Comparison of ENCODE assay signal across 23 mouse cellular contexts in genomic region chr2:150885814-150886213, GRCm38 (mm10). TPM values are rescaled to one million over a fixed set of nuclear protein-coding genes. Genes with fewer than 3 reads are reported as not detected.
DNase-seq lines count a peak whose midpoint lies in the region; ATAC-seq and TF ChIP-seq lines count a peak whose summit lies in the region.
"Had no signal": no experiment of that assay in that cellular context is flagged by ENCODE, and none has a peak within 500 bp of the region (broad histone marks: within the 10 kb centered on the region; RNA-seq: fewer than 3 reads in every experiment).

No protein-coding gene starts in this region.

- H3K79me2 ChIP-seq in CH12.LX (replicated peaks; ENCODE audit: control insufficient read depth, extremely low read depth, insufficient read depth, poor library complexity, severe bottlenecking) = no peaks in the 10 kb centered on the region; the same call in 1 of the 2 replicates

- H3K4me1 ChIP-seq in limb, embryonic 11.5 days (ENCODE audit: control insufficient read depth, insufficient read depth, low read length) = no peaks in the 10 kb centered on the region
- no peaks in the 10 kb centered on the region for H3K4me1 ChIP-seq in limb, embryonic 10.5 days
- H3K4me1 ChIP-seq in lung, embryonic 16.5 days (replicated peaks; ENCODE audit: control insufficient read depth, insufficient read depth, low read length) = 0 out of 2 replicates have a peak, but pooled peaks cover 2% of the 10 kb centered on the region
- H3K4me1 ChIP-seq in CH12.LX (ENCODE audit: control insufficient read depth in 1 of 2, insufficient read depth in 2 of 2) = 0 out of 4 replicates have a peak, but pooled peaks cover 0 to 5% of the 10 kb centered on the region in 2 experiments
- H3K4me1 ChIP-seq in G1E (ENCODE audit: insufficient read depth, low read depth, low read length) = no peaks in the 10 kb centered on the region; the same call in 1 of the 2 replicates
- H3K4me1 ChIP-seq in forebrain, embryonic 16.5 days (replicated peaks; ENCODE audit: control insufficient read depth, insufficient read depth, low read length) = no peaks in the 10 kb centered on the region
- H3K4me1 ChIP-seq: embryonic facial prominence, embryonic 12.5 days; embryonic facial prominence, embryonic 15.5 days; hindbrain, embryonic 12.5 days; hindbrain, embryonic 15.5 days had no signal

- no peak for ATAC-seq in limb, embryonic 11.5 days (ENCODE audit: insufficient number of reproducible peaks, low FRiP score, low TSS enrichment, low read depth)
- ATAC-seq in lung, embryonic 16.5 days (ENCODE audit: low read depth) = peak; percentile 88
- 0 out of 2 replicates have a peak, but pooled peaks have one; percentile 22 for ATAC-seq in G1E (ENCODE audit: extremely low read depth, insufficient number of reproducible peaks, low FRiP score, poor library complexity, severe bottlenecking)
- ATAC-seq in forebrain, embryonic 16.5 days = no peak
- ATAC-seq: forebrain, embryonic 14.5 days had no signal

- 89% methylated on average over 1 of the region's 1 CpGs for WGBS in limb, embryonic 11.5 days
- 88% methylated on average over 1 of the region's 1 CpGs for WGBS in limb, embryonic 10.5 days
- WGBS in lung, embryonic 16.5 days = 50% methylated on average over 1 of the region's 1 CpGs
- 90% methylated on average over 1 of the region's 1 CpGs for WGBS in forebrain, embryonic 16.5 days

- no peaks in the 10 kb centered on the region for H3K36me3 ChIP-seq in limb, embryonic 11.5 days (ENCODE audit: control insufficient read depth, insufficient read depth, low read length)
- peaks cover 14% of the 10 kb centered on the region; the same call in 1 of the 2 replicates for H3K36me3 ChIP-seq in limb, embryonic 10.5 days
- H3K36me3 ChIP-seq in lung, embryonic 16.5 days (ENCODE audit: control insufficient read depth, insufficient read depth, low read length) = no peaks in the 10 kb centered on the region
- H3K36me3 ChIP-seq in CH12.LX (replicated peaks in 1 of 2; ENCODE audit: control insufficient read depth in 1 of 2, insufficient read depth in 1 of 2, low read length in 1 of 2) (peaks cover 0 to 40% of the 10 kb centered on the region in 2 experiments), G1E (replicated peaks) (peaks cover 32% of the 10 kb centered on the region)
- H3K36me3 ChIP-seq in forebrain, embryonic 16.5 days (ENCODE audit: control insufficient read depth, insufficient read depth) = no peaks in the 10 kb centered on the region
- H3K36me3 ChIP-seq: embryonic facial prominence, embryonic 12.5 days; embryonic facial prominence, embryonic 15.5 days; heart, embryonic 10.5 days; hindbrain, embryonic 12.5 days; hindbrain, embryonic 15.5 days had no signal

- no peak for TF ChIP-seq RAD21 in CH12.LX (IDR thresholded peaks at IDR 0.05; ENCODE audit: low read depth, low read length)

- no peak overlapping the region for H3K9ac ChIP-seq in limb, embryonic 11.5 days (ENCODE audit: low read length)
- no peak overlapping the region for H3K9ac ChIP-seq in lung, embryonic 16.5 days (ENCODE audit: low read length)
- H3K9ac ChIP-seq in CH12.LX (ENCODE audit: insufficient read depth, low read depth) = no peak overlapping the region
- H3K9ac ChIP-seq in forebrain, embryonic 16.5 days (replicated peaks; ENCODE audit: low read depth, low read length) = no peak overlapping the region
- H3K9ac ChIP-seq: embryonic facial prominence, embryonic 12.5 days; embryonic facial prominence, embryonic 15.5 days; hindbrain, embryonic 12.5 days; hindbrain, embryonic 15.5 days had no signal

- no peak for TF ChIP-seq EP300 in CH12.LX (IDR thresholded peaks at IDR 0.05; ENCODE audit: low read length)

- TF ChIP-seq CTCF in CH12.LX (conservative IDR thresholded peaks at IDR 0.05 in 1 of 2, IDR thresholded peaks at IDR 0.05 in 1 of 2; ENCODE audit: low read depth in 2 of 2, low read length in 2 of 2) (no peak), G1E (IDR thresholded peaks at IDR 0.05; ENCODE audit: low read depth, low read length) (no peak)

- H3K27me3 ChIP-seq in limb, embryonic 11.5 days (ENCODE audit: control insufficient read depth, insufficient read depth, low read length) = no peaks in the 10 kb centered on the region
- H3K27me3 ChIP-seq in limb, embryonic 10.5 days (ENCODE audit: low read depth, poor library complexity, severe bottlenecking) = no peaks in the 10 kb centered on the region
- H3K27me3 ChIP-seq in lung, embryonic 16.5 days (ENCODE audit: control insufficient read depth, insufficient read depth, low read depth, low read length) = no peaks in the 10 kb centered on the region
- H3K27me3 ChIP-seq in CH12.LX (replicated peaks) = no peaks in the 10 kb centered on the region
- H3K27me3 ChIP-seq in G1E (ENCODE audit: insufficient read depth, low read length) = no peaks in the 10 kb centered on the region
- H3K27me3 ChIP-seq in forebrain, embryonic 16.5 days (replicated peaks; ENCODE audit: control insufficient read depth, insufficient read depth, low read length) = no peaks in the 10 kb centered on the region
- H3K27me3 ChIP-seq: embryonic facial prominence, embryonic 12.5 days; embryonic facial prominence, embryonic 15.5 days; hindbrain, embryonic 12.5 days; hindbrain, embryonic 15.5 days had no signal

- H3K9me3 ChIP-seq in limb, embryonic 11.5 days (ENCODE audit: control insufficient read depth, low read length) = no peaks in the 10 kb centered on the region
- H3K9me3 ChIP-seq in limb, embryonic 10.5 days (replicated peaks) = no peaks in the 10 kb centered on the region
- no peaks in the 10 kb centered on the region; the same call in 1 of the 2 replicates for H3K9me3 ChIP-seq in lung, embryonic 16.5 days (ENCODE audit: control insufficient read depth, low read length)
- H3K9me3 ChIP-seq in CH12.LX (replicated peaks; ENCODE audit: low read length) = no peaks in the 10 kb centered on the region
- no peaks in the 10 kb centered on the region for H3K9me3 ChIP-seq in G1E (replicated peaks)
- no peaks in the 10 kb centered on the region for H3K9me3 ChIP-seq in forebrain, embryonic 16.5 days (ENCODE audit: control insufficient read depth, low read length)
- H3K9me3 ChIP-seq: embryonic facial prominence, embryonic 12.5 days; embryonic facial prominence, embryonic 15.5 days; heart, embryonic 10.5 days; hindbrain, embryonic 12.5 days; hindbrain, embryonic 15.5 days had no signal

- no peak overlapping the region for H3K27ac ChIP-seq in limb, embryonic 11.5 days (replicated peaks; ENCODE audit: low read depth, low read length)
- H3K27ac ChIP-seq in limb, embryonic 10.5 days = no peak overlapping the region
- no peak overlapping the region for H3K27ac ChIP-seq in lung, embryonic 16.5 days (ENCODE audit: low read length)
- H3K27ac ChIP-seq in CH12.LX (ENCODE audit: insufficient read depth, low read depth) = no peak overlapping the region
- H3K27ac ChIP-seq in forebrain, embryonic 16.5 days (ENCODE audit: low read length) = no peak overlapping the region
- H3K27ac ChIP-seq: embryonic facial prominence, embryonic 12.5 days; embryonic facial prominence, embryonic 15.5 days; heart, adult 2 months; heart, embryonic 10.5 days; hindbrain, embryonic 12.5 days; hindbrain, embryonic 15.5 days had no signal

- no peak for TF ChIP-seq POLR2A in CH12.LX (IDR thresholded peaks at IDR 0.05; ENCODE audit: low read depth, low read length)

- H3K4me3 ChIP-seq in limb, embryonic 11.5 days (ENCODE audit: low read depth, low read length) = no peak overlapping the region
- H3K4me3 ChIP-seq in limb, embryonic 10.5 days = no peak overlapping the region
- no peak overlapping the region for H3K4me3 ChIP-seq in lung, embryonic 16.5 days (ENCODE audit: low read length)
- H3K4me3 ChIP-seq in CH12.LX (replicated peaks in 1 of 3; ENCODE audit: low read depth in 2 of 3, low read length in 2 of 3, poor library complexity in 1 of 3) = no peak overlapping the region
- H3K4me3 ChIP-seq in G1E (ENCODE audit: low read depth, low read length) = no peak overlapping the region
- no peak overlapping the region for H3K4me3 ChIP-seq in forebrain, embryonic 16.5 days (replicated peaks; ENCODE audit: low read length)
- H3K4me3 ChIP-seq: embryonic facial prominence, embryonic 12.5 days; embryonic facial prominence, embryonic 15.5 days; heart, adult 2 months; heart, embryonic 10.5 days; hindbrain, embryonic 12.5 days; hindbrain, embryonic 15.5 days had no signal

- dilution Hi-C loops in CH12.LX (cut with MboI; ENCODE audit: extremely low pct_ligation_motif_present, extremely low pct_unique_long_range_greater_than_20kb, low sequenced_read_pairs) = no loop called here

- peak; percentile 14 for DNase-seq in limb, embryonic 11.5 days (ENCODE audit: low spot score)
- no peak for DNase-seq in limb, embryonic 10.5 days (ENCODE audit: low spot score)
- no peak for DNase-seq in lung, postnatal 4 days
- DNase-seq in CH12.LX (ENCODE audit: extremely low read depth) = no peak
- no peak for DNase-seq in G1E (ENCODE audit: low spot score)
- no peak for DNase-seq in layer of hippocampus, adult 9-10 months (ENCODE audit: low spot score)
- DNase-seq: adrenal gland, adult 2 months; adrenal gland, postnatal 14 days; B cell, adult 2 months; cerebellum, adult 11 months; cerebellum, adult 2 months; cerebellum, adult 9-11 months; cerebellum, postnatal 25 days; gastrocnemius, postnatal 25 days; heart, adult 2 months had no signal

- in situ Hi-C loops in CH12.LX (cut with MboI; ENCODE audit: low pct_ligation_motif_present, low pct_unique_long_range_greater_than_20kb, low sequenced_read_pairs) = no loop called here

- no peak overlapping the region for H3K4me2 ChIP-seq in limb, embryonic 11.5 days (ENCODE audit: low read depth, severe bottlenecking)
- H3K4me2 ChIP-seq in lung, embryonic 16.5 days (ENCODE audit: low read depth, low read length) = no peak overlapping the region
- H3K4me2 ChIP-seq in CH12.LX (ENCODE audit: insufficient read depth, low read depth, poor library complexity, severe bottlenecking) = no peak overlapping the region
- H3K4me2 ChIP-seq in forebrain, embryonic 16.5 days (ENCODE audit: low read length) = no peak overlapping the region
- H3K4me2 ChIP-seq: embryonic facial prominence, embryonic 12.5 days; embryonic facial prominence, embryonic 15.5 days; hindbrain, embryonic 12.5 days; hindbrain, embryonic 15.5 days had no signal

RNA-seq across cellular contexts. Expression of gene Abhd12, which starts 18.7 kb away (rescaled TPM):
- 50.1 and 55.5 TPM in 2 replicates for polyA plus RNA-seq in limb, embryonic 11.5 days (2014; fragmentation: Nextera tagmentation; extraction: Ambion mirVana)
- polyA plus RNA-seq in limb, embryonic 10.5 days (2016; fragmentation: Nextera tagmentation; extraction: Ambion mirVana) = 46.9 and 53.0 TPM in 2 replicates
- 53.4 and 56.4 TPM in 2 replicates for polyA plus RNA-seq in lung, embryonic 16.5 days (2015; fragmentation: Nextera tagmentation; extraction: Ambion mirVana)
- total RNA-seq in CH12.LX (2012; rRNA removed) (43.6 and 45.5 TPM in 2 replicates), CH12.LX (2014; rRNA removed) (51.5 and 51.9 TPM in 2 replicates), G1E (2014; fragmentation: Nextera tagmentation) (17.2 and 23.9 TPM in 2 replicates), G1E (2017) (24.5 and 51.1 TPM in 2 replicates)
- polyA plus RNA-seq in CH12.LX (2012; ENCODE audit: insufficient read length, low read depth) (45.7 and 51.3 TPM in 2 replicates), G1E (2012) (23.9 and 25.6 TPM in 2 replicates)
- 109 and 115 TPM in 2 replicates for polyA plus RNA-seq in forebrain, embryonic 16.5 days (2015; fragmentation: Nextera tagmentation; extraction: Ambion mirVana)

RNA-seq across cellular contexts. Expression of gene Gins1, which starts 19.4 kb away (rescaled TPM):
- 78.2 and 83.8 TPM in 2 replicates for polyA plus RNA-seq in limb, embryonic 11.5 days (2014; fragmentation: Nextera tagmentation; extraction: Ambion mirVana)
- 77.0 and 77.9 TPM in 2 replicates for polyA plus RNA-seq in limb, embryonic 10.5 days (2016; fragmentation: Nextera tagmentation; extraction: Ambion mirVana)
- 34.8 and 34.9 TPM in 2 replicates for polyA plus RNA-seq in lung, embryonic 16.5 days (2015; fragmentation: Nextera tagmentation; extraction: Ambion mirVana)
- total RNA-seq in CH12.LX (2012; rRNA removed) (41.4 and 47.1 TPM in 2 replicates), CH12.LX (2014; rRNA removed) (65.9 and 81.4 TPM in 2 replicates), G1E (2014; fragmentation: Nextera tagmentation) (34.8 and 41.6 TPM in 2 replicates), G1E (2017) (92.8 and 104 TPM in 2 replicates)
- polyA plus RNA-seq in CH12.LX (2012; ENCODE audit: insufficient read length, low read depth) (68.4 and 76.7 TPM in 2 replicates), G1E (2012) (21.0 and 24.0 TPM in 2 replicates)
- 24.2 and 28.6 TPM in 2 replicates for polyA plus RNA-seq in forebrain, embryonic 16.5 days (2015; fragmentation: Nextera tagmentation; extraction: Ambion mirVana)

Comparison
In these comparisons a context has a peak if more than half of its experiments do, and no peak if none do; other contexts are left out.
1. ATAC-seq: peak in lung, embryonic 16.5 days (single experiment) and G1E (single experiment); none in limb, embryonic 11.5 days (single experiment) and forebrain, embryonic 16.5 days (single experiment).